Mouse (Mus musculus): ENCODE data around the gene Ppp2r2c.

- TF ChIP-seq CTCF (IDR thresholded peaks at IDR 0.05; ENCODE audit: insufficient read depth, low read length): no peak
- TF ChIP-seq POLR2A (IDR thresholded peaks at IDR 0.05; ENCODE audit: borderline replicate concordance, extremely low read depth, low read depth, low read length): no peak
These were observed 8.6 kb downstream of the Ppp2r2c start for GRCm38 (mm10) chr5:36876777-36877396.

Data from lung, adult 2 months (tissue).